Mouse (Mus musculus) midbrain, postnatal 0 days (tissue): ENCODE measurements around the gene Stxbp5. TPM values are rescaled to one million over a fixed set of nuclear protein-coding genes. Genes with fewer than 3 reads are reported as not detected.
A peak's percentile ranks its signal among the peaks of the same experiment; 100 is the strongest.

ENCODE experiments used
- ATAC-seq: fragments of 200-750 bp; cut with Nextera tagmentation; 2 replicates; pipeline ENCODE4 v1.8.0; 2017; ENCODE audit warnings: moderate number of reproducible peaks, mild to moderate bottlenecking, moderate TSS enrichment, moderate library complexity; ENCODE audit not compliant: low FRiP score
- DNase-seq: peaks from one replicate; pipeline ENCODE4 v3.0.0-alpha.2; 2015; ENCODE audit warnings: low spot score
- H3K27ac ChIP-seq: fragments of 300-500 bp; sonication (generic); 2 replicates; pipeline ENCODE4 v1.5.1; 2014; ENCODE audit warnings: low read depth, mild to moderate bottlenecking, low read length, mixed read lengths
- H3K27me3 ChIP-seq: fragments of 300-500 bp; sonication (generic); 2 replicates; pipeline ENCODE4 v1.6.1; 2014; ENCODE audit warnings: low read length, control low read depth, mixed read lengths; ENCODE audit not compliant: insufficient read depth
- H3K36me3 ChIP-seq: fragments of 300-500 bp; sonication (generic); 2 replicates; pipeline ENCODE4 v1.6.1; 2014; ENCODE audit warnings: low read length, control low read depth, mixed read lengths; ENCODE audit not compliant: insufficient read depth
- H3K4me1 ChIP-seq: fragments of 300-500 bp; sonication (generic); 2 replicates; pipeline ENCODE4 v1.6.1; 2014; ENCODE audit warnings: mild to moderate bottlenecking, control low read depth, antibody characterized with exemption, low read length, mixed read lengths; ENCODE audit not compliant: insufficient read depth
- H3K4me2 ChIP-seq: fragments of 300-500 bp; sonication (generic); 2 replicates; pipeline ENCODE4 v1.6.1; 2014; ENCODE audit warnings: low read depth, mild to moderate bottlenecking, low read length, mixed read lengths; ENCODE audit not compliant: poor library complexity, severe bottlenecking
- H3K4me3 ChIP-seq: fragments of 300-500 bp; sonication (generic); 2 replicates; pipeline ENCODE4 v1.5.1; 2014; ENCODE audit warnings: low read depth, mild to moderate bottlenecking, low read length, moderate library complexity
- H3K9ac ChIP-seq: fragments of 300-500 bp; sonication (generic); replicated peaks from 2 replicates; pipeline ENCODE4 v1.6.1; 2014; ENCODE audit warnings: mild to moderate bottlenecking, low read length, moderate library complexity, mixed read lengths; ENCODE audit not compliant: poor library complexity, severe bottlenecking
- H3K9me3 ChIP-seq: fragments of 300-500 bp; sonication (generic); 2 replicates; pipeline ENCODE4 v1.6.1; 2016; ENCODE audit warnings: low read length, control low read depth
- CTCF ChIP-seq: IDR thresholded peaks from 2 replicates; pipeline ENCODE4 v1.5.1; 2016; ENCODE audit warnings: antibody characterized with exemption, mild to moderate bottlenecking
- whole genome bisulfite sequencing: fragments of 180-500 bp; shearing (Covaris S2); extraction: QIAGEN DNeasy Blood & Tissue Kit; methylation state at CpG from one replicate; pipeline ENCODE4 v1.1.7; 2014; 5-methylcytosine and 5-hydroxymethylcytosine counted together
- polyA plus RNA-seq: library from polyadenylated mRNA; unstranded; fragments of >200 nt; fragmentation: Nextera tagmentation; extraction: Ambion mirVana; gene quantifications from 2 replicates; pipeline ENCODE4 v1.2.1, GENCODE M21; 2015
- total RNA-seq: library from RNA; depleted of rRNA; stranded (reverse); fragments of >200 nt; gene quantifications from 2 replicates; pipeline ENCODE4 v1.2.3, GENCODE M21; 2014

Stxbp5 gene
- total and polyA plus RNA-seq, 2 experiments from 2014 or later = 8.0 to 52.7 TPM

DNA sequence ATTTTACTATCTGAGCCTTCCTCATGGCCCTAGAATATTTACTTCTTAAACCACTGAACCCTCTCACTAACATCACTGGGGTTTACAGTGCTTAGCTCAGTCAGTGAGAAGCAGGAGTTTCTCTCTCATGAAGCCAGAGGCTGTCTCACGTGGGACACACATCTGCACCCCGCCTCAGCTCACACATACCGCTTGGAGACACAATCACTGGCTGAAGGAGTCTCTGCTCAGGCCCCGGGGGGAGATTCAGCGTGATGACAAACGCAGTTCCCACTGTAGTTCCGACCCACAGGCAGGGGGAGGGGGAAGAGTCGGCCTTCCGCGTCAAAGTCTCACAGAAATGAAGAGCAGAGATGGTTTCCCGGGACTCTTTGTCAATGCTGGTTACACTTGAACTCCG is 130.6 kb downstream of the Stxbp5 start:
- DNase-seq (no peak), ATAC-seq (no peak)
- TF ChIP-seq CTCF = no peak
- Histone ChIP-seq H3K4me2 (no peak overlapping the region), H3K27me3 (no peaks in the 10 kb centered on the region), H3K4me3 (no peak overlapping the region), H3K9ac (no peak overlapping the region), H3K9me3 (no peaks in the 10 kb centered on the region), H3K27ac (no peak overlapping the region), H3K4me1 (no peaks in the 10 kb centered on the region), H3K36me3 (peaks cover 21% of the 10 kb centered on the region)
- WGBS = 61% methylated on average over 12 of the region's 12 CpGs

DNA sequence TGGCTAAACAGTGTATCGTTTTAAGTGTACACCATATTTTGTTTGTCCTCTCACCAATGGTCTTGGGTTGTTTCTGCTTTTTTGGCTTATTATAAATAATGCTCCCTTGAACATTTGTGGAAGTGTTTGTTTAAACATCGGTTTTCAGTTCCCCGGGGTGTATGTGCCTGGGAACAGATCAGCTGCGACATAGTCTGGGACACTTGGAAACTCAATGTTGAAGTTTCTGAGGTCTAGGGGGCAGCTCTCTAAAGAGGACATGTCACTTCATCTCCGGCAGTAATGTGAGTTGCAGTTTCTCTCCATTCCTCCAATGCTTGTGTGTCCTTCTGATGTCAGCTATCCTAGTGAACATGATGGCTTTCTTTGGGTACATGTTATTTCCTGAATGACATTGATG is 137.0 kb downstream of the Stxbp5 start:
- Histone ChIP-seq H3K4me3 (no peak overlapping the region), H3K27me3 (no peaks in the 10 kb centered on the region), H3K4me1 (no peaks in the 10 kb centered on the region), H3K9ac (no peak overlapping the region), H3K4me2 (no peak overlapping the region), H3K36me3 (peaks cover 36% of the 10 kb centered on the region), H3K9me3 (no peaks in the 10 kb centered on the region), H3K27ac (no peak overlapping the region)
- WGBS = 91% methylated on average over 5 of the region's 5 CpGs
- no peak for TF ChIP-seq CTCF
- no peak for ATAC-seq
- DNase-seq = no peak

DNA sequence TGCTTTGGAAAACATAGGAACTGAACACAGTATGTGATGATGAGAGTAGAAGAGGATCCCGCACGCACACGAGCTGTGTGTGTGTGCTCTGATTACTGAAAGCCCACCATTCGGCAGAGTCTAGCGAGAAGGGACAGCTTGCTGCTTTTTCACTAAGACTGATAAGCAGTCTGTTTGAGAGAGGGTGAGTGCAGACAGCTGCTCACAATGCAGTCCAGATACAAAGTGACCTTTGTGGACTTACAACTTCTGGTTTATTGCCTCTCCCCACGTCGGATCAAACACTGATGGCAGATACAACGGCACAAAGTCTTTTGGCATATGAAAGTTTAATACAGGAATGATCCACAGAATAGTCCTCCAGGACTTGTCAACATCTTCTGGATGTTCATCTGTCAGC is 140.6 kb downstream of the Stxbp5 start:
- Histone ChIP-seq H3K4me3 (no peak overlapping the region), H3K9me3 (no peaks in the 10 kb centered on the region), H3K27me3 (no peaks in the 10 kb centered on the region), H3K9ac (no peak overlapping the region), H3K36me3 (peaks cover 27% of the 10 kb centered on the region), H3K4me2 (no peak overlapping the region), H3K27ac (no peak overlapping the region), H3K4me1 (no peaks in the 10 kb centered on the region)
- no peak for TF ChIP-seq CTCF
- ATAC-seq = no peak
- 78% methylated on average over 8 of the region's 8 CpGs for WGBS
- DNase-seq = no peak

DNA sequence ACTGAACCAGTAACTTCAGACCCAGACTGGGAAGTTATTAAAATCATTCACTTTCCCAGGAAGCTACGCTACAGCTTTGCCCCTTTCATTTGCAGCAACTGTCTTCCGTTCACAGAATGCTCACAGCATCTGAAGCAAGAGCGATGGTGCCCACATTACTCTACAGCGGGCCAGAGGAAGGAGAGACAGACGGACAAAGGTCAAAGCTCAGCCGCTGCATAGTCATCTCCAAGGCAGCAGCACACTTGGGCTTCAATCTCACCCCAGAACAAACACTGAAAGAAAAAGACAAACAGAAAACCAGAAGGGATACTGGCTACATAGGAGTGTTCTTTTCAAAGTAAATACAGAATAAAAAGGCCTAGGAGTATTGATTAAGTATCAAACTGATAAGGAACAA is 144.3 kb downstream of the Stxbp5 start:
- H3K4me2 ChIP-seq = no peak overlapping the region
- H3K27me3 ChIP-seq = no peaks in the 10 kb centered on the region
- ATAC-seq = no peak
- TF ChIP-seq CTCF = no peak
- H3K4me1 ChIP-seq = no peaks in the 10 kb centered on the region
- no peak for DNase-seq
- no peak overlapping the region for H3K4me3 ChIP-seq
- 78% methylated on average over 6 of the region's 6 CpGs for WGBS
- no peak overlapping the region for H3K27ac ChIP-seq
- H3K9ac ChIP-seq = no peak overlapping the region
- no peaks in the 10 kb centered on the region for H3K9me3 ChIP-seq
- peaks cover 19% of the 10 kb centered on the region; the same call in 1 of the 2 replicates for H3K36me3 ChIP-seq

DNA sequence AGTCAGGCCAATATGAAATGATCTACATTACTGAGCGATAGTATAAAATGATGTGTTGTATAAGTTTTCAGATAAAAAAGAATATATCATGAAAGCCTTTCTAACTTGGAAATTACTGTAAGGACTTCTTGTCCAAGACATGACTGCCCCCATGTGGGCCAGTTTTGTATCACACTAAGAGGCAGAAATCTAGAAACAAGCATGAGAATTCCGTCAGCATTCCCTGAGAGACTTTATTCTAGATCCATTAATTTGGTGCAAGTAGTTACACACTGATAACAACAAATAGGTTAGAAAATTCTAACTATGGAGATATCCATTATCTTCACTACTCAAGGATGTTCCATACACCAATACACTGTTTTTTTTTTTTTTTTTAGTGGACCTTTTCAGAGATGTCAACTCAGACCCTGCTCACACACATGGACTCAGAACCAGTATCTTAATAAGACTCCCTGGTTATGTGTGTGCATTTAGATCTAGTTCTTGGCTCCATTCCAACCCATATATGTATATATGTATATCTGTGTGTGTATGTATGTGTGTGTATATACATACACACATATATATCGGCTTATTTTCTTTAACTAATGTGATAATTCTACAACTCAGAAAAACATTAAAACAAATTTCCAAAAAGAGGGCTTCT is 145.9 kb downstream of the Stxbp5 start:
- Histone ChIP-seq H3K4me3 (no peak overlapping the region), H3K9me3 (no peaks in the 10 kb centered on the region), H3K36me3 (peaks cover 7% of the 10 kb centered on the region; the same call in 1 of the 2 replicates), H3K4me1 (no peaks in the 10 kb centered on the region), H3K27ac (no peak overlapping the region), H3K27me3 (no peaks in the 10 kb centered on the region), H3K9ac (no peak overlapping the region), H3K4me2 (no peak overlapping the region)
- TF ChIP-seq CTCF = peak; percentile 89
- ATAC-seq = peak; percentile 56; the same call in 1 of the 2 replicates
- 44% methylated on average over 3 of the region's 3 CpGs for WGBS
- peak; percentile 81 for DNase-seq

DNA sequence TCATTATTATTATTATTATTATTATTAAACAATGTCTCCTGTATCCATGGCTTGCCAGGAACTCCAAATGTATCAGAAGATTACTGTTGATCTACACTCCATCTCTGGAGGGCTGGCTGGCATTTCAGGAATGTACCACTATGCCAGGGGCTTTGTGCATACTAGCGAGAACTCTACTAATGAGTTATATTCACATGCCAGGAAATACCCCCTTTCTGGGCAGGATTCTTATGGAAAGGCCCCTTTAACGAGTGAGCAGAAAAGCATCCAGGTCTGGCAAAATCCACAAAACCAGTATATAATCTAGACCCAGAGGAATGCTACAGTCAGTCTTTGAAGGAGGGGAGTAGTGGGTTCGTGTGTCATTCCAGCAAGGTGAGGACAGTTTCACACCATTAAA is 167.0 kb downstream of the Stxbp5 start:
- DNase-seq = no peak
- no peaks in the 10 kb centered on the region for H3K27me3 ChIP-seq
- WGBS = 73% methylated on average over 3 of the region's 3 CpGs
- no peaks in the 10 kb centered on the region for H3K9me3 ChIP-seq
- ATAC-seq = no peak
- H3K4me1 ChIP-seq = no peaks in the 10 kb centered on the region
- no peak for TF ChIP-seq CTCF
- no peak overlapping the region for H3K4me2 ChIP-seq
- no peak overlapping the region for H3K4me3 ChIP-seq
- no peak overlapping the region for H3K9ac ChIP-seq
- no peak overlapping the region for H3K27ac ChIP-seq
- no peaks in the 10 kb centered on the region for H3K36me3 ChIP-seq
